Mouse (Mus musculus) heart, adult 2 months (tissue): ENCODE measurements at regions not wholly inside any gene's neighbourhood (a gene's known extent, or its start where the extent isn't known, plus 50 kb on each side); places are given as distances from the start of the nearest gene placed in this dataset.

Experiments
- CTCF ChIP-seq: fragments of 200-600 bp; IDR thresholded peaks from 2 replicates; pipeline ENCODE4 v1.8.1; 2022; ENCODE audit warnings: antibody characterized with exemption, mild to moderate bottlenecking, moderate library complexity
- POLR2A ChIP-seq: fragments of 200-500 bp; IDR thresholded peaks from 2 replicates; pipeline ENCODE4 v1.6.1; 2011; ENCODE audit warnings: mild to moderate bottlenecking, low read depth, low read length, control low read depth; ENCODE audit not compliant: insufficient read depth

DNA sequence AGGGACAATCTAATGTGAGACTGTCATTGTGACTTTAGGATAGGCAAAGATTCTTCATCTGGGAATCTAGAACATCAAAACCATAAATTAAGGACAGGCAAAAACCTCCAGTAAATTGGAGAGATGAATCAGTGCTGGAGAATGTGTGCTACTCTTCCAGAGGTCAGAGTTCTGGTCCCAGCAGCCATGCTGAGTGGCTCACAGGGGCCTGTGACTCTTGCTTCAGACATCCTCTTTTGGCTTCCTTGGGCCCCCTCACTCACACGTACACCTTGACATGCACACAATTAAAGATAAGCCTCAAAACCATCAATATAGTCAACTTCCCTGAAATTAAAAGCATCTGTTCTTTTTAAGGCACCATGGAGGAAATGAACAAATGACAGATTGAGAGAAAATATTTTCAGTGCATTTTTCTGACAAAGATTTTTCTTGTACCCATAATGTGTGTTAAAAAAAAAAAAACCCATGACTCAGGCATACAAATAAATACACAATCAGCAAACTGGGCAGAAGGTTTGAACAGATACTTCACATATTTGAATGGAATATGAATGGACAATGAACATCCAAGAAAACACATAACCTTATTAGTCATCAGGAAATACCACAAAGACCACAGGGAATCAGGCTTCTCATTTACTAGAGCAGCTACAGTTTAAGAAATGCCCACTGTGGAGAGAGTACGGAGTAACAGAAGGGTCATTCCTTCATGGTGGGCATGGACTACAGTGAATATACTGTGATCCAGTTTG lies 108.5 kb upstream of the Fstl4 start:
- TF ChIP-seq CTCF (no peak), POLR2A (no peak)
